ENCODE assay signal across 9 mouse cellular contexts in the genomic region with DNA sequence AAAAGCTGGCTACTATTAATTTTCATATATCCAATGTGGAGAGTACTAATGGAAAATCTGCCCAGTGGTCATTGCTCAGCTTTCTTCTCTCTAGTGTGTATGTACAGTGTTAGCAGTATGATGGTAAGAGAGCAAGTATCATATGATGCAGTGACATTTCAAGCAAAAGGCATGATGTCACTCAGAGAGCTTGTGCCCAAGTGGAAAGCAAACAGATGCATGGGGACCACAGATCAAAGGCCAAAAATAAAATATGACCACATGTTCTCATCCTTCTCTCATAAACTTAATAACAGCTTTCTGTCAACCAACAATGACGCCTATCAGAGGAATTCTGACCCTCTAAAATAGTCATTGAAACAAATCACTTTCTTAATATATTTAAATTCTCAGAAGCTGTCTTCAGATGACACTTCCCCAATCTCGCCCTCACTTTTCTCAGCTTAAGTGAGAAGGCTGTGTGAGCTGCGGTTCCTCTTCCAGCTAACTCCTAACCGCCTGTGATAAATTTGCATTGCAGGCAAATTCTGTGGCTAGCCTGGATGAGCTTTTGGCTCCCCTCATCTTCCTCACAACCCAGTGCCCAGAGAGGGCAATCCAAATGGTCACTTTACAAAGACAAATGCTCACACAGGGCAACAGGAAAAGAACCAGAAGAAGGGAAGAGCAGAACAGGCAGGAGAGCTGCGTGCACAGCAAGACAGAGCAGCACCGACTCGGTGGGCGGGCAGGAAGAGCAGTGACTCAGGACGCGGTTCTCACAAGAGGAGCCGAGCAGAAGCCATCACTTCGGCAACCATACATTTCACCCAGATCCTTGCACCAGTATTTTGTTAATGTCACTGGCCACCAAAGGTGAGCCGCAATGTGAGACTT. TPM values are rescaled to one million over a fixed set of nuclear protein-coding genes. Genes with fewer than 3 reads are reported as not detected.
A peak's percentile ranks its signal among the peaks of the same experiment; 100 is the strongest.
DNase-seq lines count a peak whose midpoint lies in the region; ATAC-seq lines count a peak whose summit lies in the region.
"Had no signal": no experiment of that assay in that cellular context is flagged by ENCODE, and none has a peak within 500 bp of the region (broad histone marks: within the 10 kb centered on the region; RNA-seq: fewer than 3 reads in every experiment).

No protein-coding gene starts in this region.

- H3K27me3 ChIP-seq in liver, embryonic 15.5 days = no peaks in the 10 kb centered on the region
- H3K27me3 ChIP-seq in hindbrain, embryonic 11.5 days (ENCODE audit: control insufficient read depth, insufficient read depth, low read length) = no peaks in the 10 kb centered on the region
- H3K27me3 ChIP-seq: forebrain, embryonic 13.5 days had no signal

- H3K4me2 ChIP-seq in liver, embryonic 15.5 days = no peak overlapping the region
- H3K4me2 ChIP-seq in hindbrain, embryonic 11.5 days (replicated peaks; ENCODE audit: low read depth, low read length) = no peak overlapping the region
- H3K4me2 ChIP-seq: forebrain, embryonic 13.5 days had no signal

- H3K4me3 ChIP-seq in liver, embryonic 15.5 days (replicated peaks) = no peak overlapping the region
- no peak overlapping the region for H3K4me3 ChIP-seq in hindbrain, embryonic 11.5 days (ENCODE audit: low read depth, low read length)
- H3K4me3 ChIP-seq: forebrain, embryonic 13.5 days had no signal

- no peak for ATAC-seq in liver, embryonic 15.5 days (ENCODE audit: insufficient read depth)
- ATAC-seq in hindbrain, embryonic 11.5 days (ENCODE audit: low FRiP score) = no peak
- ATAC-seq: forebrain, embryonic 13.5 days had no signal

- H3K36me3 ChIP-seq in liver, embryonic 15.5 days (replicated peaks) = peaks cover 40% of the 10 kb centered on the region
- no peaks in the 10 kb centered on the region for H3K36me3 ChIP-seq in hindbrain, embryonic 11.5 days (ENCODE audit: control insufficient read depth, insufficient read depth, low read length)

- no peak overlapping the region for H3K9ac ChIP-seq in liver, embryonic 15.5 days
- H3K9ac ChIP-seq in hindbrain, embryonic 11.5 days (ENCODE audit: low read depth, low read length) = no peak overlapping the region
- H3K9ac ChIP-seq: forebrain, embryonic 13.5 days had no signal

- peak; percentile 62 for DNase-seq in gastrocnemius, adult 18-20 months (ENCODE audit: low spot score)
- no peak for DNase-seq in gastrocnemius, postnatal 25 days
- peak; percentile 17 for DNase-seq in thymus, postnatal 25 days
- DNase-seq in thymus, postnatal 10 days (ENCODE audit: low spot score in 2 of 2) = no peak
- DNase-seq in ovary, postnatal 14 days (ENCODE audit: low spot score) = no peak
- DNase-seq in kidney, adult 9 months = no peak
- DNase-seq in hindbrain, embryonic 11.5 days (ENCODE audit: low spot score) = no peak

- 35% methylated on average over 13 of the region's 13 CpGs for WGBS in liver, embryonic 15.5 days (ENCODE audit: insufficient replicate concordance)
- WGBS in hindbrain, embryonic 11.5 days = 93% methylated on average over 13 of the region's 13 CpGs

- H3K9me3 ChIP-seq in liver, embryonic 15.5 days (replicated peaks) = no peaks in the 10 kb centered on the region
- H3K9me3 ChIP-seq in hindbrain, embryonic 11.5 days (ENCODE audit: control insufficient read depth, low read length) = no peaks in the 10 kb centered on the region
- H3K9me3 ChIP-seq: forebrain, embryonic 13.5 days had no signal

- peak overlapping the region; percentile 14; the same call in 1 of the 2 replicates for H3K27ac ChIP-seq in liver, embryonic 15.5 days (replicated peaks)
- H3K27ac ChIP-seq in hindbrain, embryonic 11.5 days (ENCODE audit: low read depth, low read length) = no peak overlapping the region
- H3K27ac ChIP-seq: forebrain, embryonic 13.5 days had no signal

- H3K4me1 ChIP-seq in liver, embryonic 15.5 days (replicated peaks) = peaks cover 66% of the 10 kb centered on the region
- H3K4me1 ChIP-seq in hindbrain, embryonic 11.5 days (replicated peaks; ENCODE audit: control insufficient read depth, insufficient read depth, low read length) = no peaks in the 10 kb centered on the region; the same call in none of the 2 replicates

RNA-seq across cellular contexts. Expression of gene Otulin, which starts 5.2 kb away (rescaled TPM):
- total RNA-seq in gastrocnemius, adult 18-20 months (2021) = 10 to 100 TPM; 17.8 to 28.3 TPM
- total RNA-seq in gastrocnemius, postnatal 25 days (2021) = 10 to 100 TPM; 21.1 to 23.3 TPM
- polyA plus RNA-seq in liver, embryonic 15.5 days (2015; fragmentation: Nextera tagmentation; extraction: Ambion mirVana) = 17.3 and 20.0 TPM in 2 replicates
- polyA plus RNA-seq in hindbrain, embryonic 11.5 days (2014; fragmentation: Nextera tagmentation; extraction: Ambion mirVana) = 31.8 and 32.0 TPM in 2 replicates

RNA-seq across cellular contexts. Expression of gene Otulinl, which starts 56.1 kb away (rescaled TPM):
- under 1 TPM; 0.91 to 0.93 TPM for total RNA-seq in gastrocnemius, adult 18-20 months (2021)
- 1 to 10 TPM in 1 of 2 experiments, under 1 TPM in 1; 0.35 to 1.3 TPM for total RNA-seq in gastrocnemius, postnatal 25 days (2021)
- polyA plus RNA-seq in liver, embryonic 15.5 days (2015; fragmentation: Nextera tagmentation; extraction: Ambion mirVana) = 11.1 and 12.0 TPM in 2 replicates
- polyA plus RNA-seq in hindbrain, embryonic 11.5 days (2014; fragmentation: Nextera tagmentation; extraction: Ambion mirVana) = 6.9 and 9.7 TPM in 2 replicates

Comparison
In these comparisons a context has a peak if more than half of its experiments do, and no peak if none do; other contexts are left out.
1. DNase-seq: peak in gastrocnemius, adult 18-20 months (single experiment) and thymus, postnatal 25 days (single experiment); none in gastrocnemius, postnatal 25 days (single experiment), thymus, postnatal 10 days (0 of 2), ovary, postnatal 14 days (single experiment), kidney, adult 9 months (single experiment) and hindbrain, embryonic 11.5 days (single experiment).